Mouse (Mus musculus) thymus, adult 2 months (tissue): ENCODE measurements around the gene Nhlh1.

ENCODE experiments used
- CTCF ChIP-seq: fragments of 200-500 bp; IDR thresholded peaks from 2 replicates; pipeline ENCODE4 v1.5.1; 2012; ENCODE audit warnings: mild to moderate bottlenecking, control low read depth, low read length, moderate library complexity, borderline replicate concordance; ENCODE audit not compliant: control insufficient read depth, poor library complexity, insufficient read depth; ENCODE audit errors: extremely low read depth
- POLR2A ChIP-seq: fragments of 200-500 bp; IDR thresholded peaks from 2 replicates; pipeline ENCODE4 v1.6.1; 2012; ENCODE audit warnings: mild to moderate bottlenecking, low read length, control low read depth, moderate library complexity; ENCODE audit not compliant: control insufficient read depth, poor library complexity, insufficient read depth; ENCODE audit errors: extremely low read depth

- TF ChIP-seq CTCF = no peak
- no peak for TF ChIP-seq POLR2A
Observed at GRCm38 (mm10) chr1:172029914-172030313, 27.5 kb downstream of the Nhlh1 start.
